Mouse (Mus musculus) hindbrain, embryonic 10.5 days (tissue): Measurements from ENCODE around the gene Cd99l2. TPM values are rescaled to one million over a fixed set of nuclear protein-coding genes. Genes with fewer than 3 reads are reported as not detected.

ENCODE experiments used
- DNase-seq: peaks from one replicate; pipeline ENCODE4 v3.0.0-alpha.2; 2017; ENCODE audit warnings: low spot score
- H3K27ac ChIP-seq: fragments of 300-500 bp; sonication (generic); 2 replicates; pipeline ENCODE4 v1.5.1; 2016; ENCODE audit warnings: mild to moderate bottlenecking, moderate library complexity
- H3K27me3 ChIP-seq: fragments of 300-500 bp; sonication (generic); 2 replicates; pipeline ENCODE4 v1.6.1; 2016; ENCODE audit warnings: mild to moderate bottlenecking; ENCODE audit not compliant: poor library complexity, insufficient read depth, severe bottlenecking
- H3K36me3 ChIP-seq: fragments of 300-500 bp; sonication (generic); 2 replicates; pipeline ENCODE4 v1.6.1; 2016; ENCODE audit warnings: mild to moderate bottlenecking, moderate library complexity
- H3K4me1 ChIP-seq: fragments of 300-500 bp; sonication (generic); replicated peaks from 2 replicates; pipeline ENCODE4 v1.6.1; 2016; ENCODE audit warnings: mild to moderate bottlenecking
- H3K4me3 ChIP-seq: fragments of 300-500 bp; sonication (generic); 2 replicates; pipeline ENCODE4 v1.5.1; 2016; ENCODE audit warnings: mild to moderate bottlenecking, moderate library complexity
- H3K9me3 ChIP-seq: fragments of 300-500 bp; sonication (generic); 2 replicates; pipeline ENCODE4 v1.6.1; 2016; ENCODE audit warnings: mild to moderate bottlenecking, moderate library complexity
- WGBS: fragments of 180-500 bp; shearing (Covaris S2); methylation state at CpG from one replicate; pipeline ENCODE4 v1.1.7; 2016; 5-methylcytosine and 5-hydroxymethylcytosine counted together
- polyA plus RNA-seq: library from polyadenylated mRNA; unstranded; fragments of >200 nt; fragmentation: Nextera tagmentation; extraction: Ambion mirVana; gene quantifications from 2 replicates; pipeline ENCODE4 v1.2.1, GENCODE M21; 2016

Cd99l2 gene
- 25.7 and 27.5 TPM in 2 replicates for polyA plus RNA-seq

GRCm38 (mm10) chrX:71492634-71493278 lies at the start of gene Cd99l2:
TSS of gene Cd99l2 (minus strand) at chrX:71492849.
- 15% methylated on average over 23 of the region's 23 CpGs for WGBS
- Histone ChIP-seq H3K4me1 (0 out of 2 replicates have a peak, but pooled peaks cover 2% of the 10 kb centered on the region), H3K36me3 (no peaks in the 10 kb centered on the region), H3K27ac (peak within 1 kb of the TSS; percentile 94), H3K9me3 (no peaks in the 10 kb centered on the region), H3K27me3 (peaks cover 6% of the 10 kb centered on the region; the same call in 1 of the 2 replicates), H3K4me3 (peak within 1 kb of the TSS; percentile 59)
- peak; percentile 84 for DNase-seq

- 0 out of 2 replicates have a peak, but pooled peaks cover 3% of the 10 kb centered on the region for H3K27me3 ChIP-seq
- H3K4me3 ChIP-seq, result no peak overlapping the region
- H3K9me3 ChIP-seq, result no peaks in the 10 kb centered on the region
- DNase-seq, result no peak
- WGBS, result 75% methylated on average over 7 of the region's 7 CpGs
- no peak overlapping the region for H3K27ac ChIP-seq
- no peaks in the 10 kb centered on the region for H3K36me3 ChIP-seq
- H3K4me1 ChIP-seq, result no peaks in the 10 kb centered on the region
These were observed 48.3 kb upstream of the Cd99l2 start for GRCm38 (mm10) chrX:71540821-71541510.

GRCm38 (mm10) chrX:71537791-71538190 lies 45.1 kb upstream of the Cd99l2 start:
- Histone ChIP-seq H3K36me3 (no peaks in the 10 kb centered on the region), H3K27ac (no peak overlapping the region), H3K4me3 (no peak overlapping the region), H3K27me3 (0 out of 2 replicates have a peak, but pooled peaks cover 3% of the 10 kb centered on the region), H3K4me1 (no peaks in the 10 kb centered on the region), H3K9me3 (no peaks in the 10 kb centered on the region)
- WGBS, result 75% methylated on average over 2 of the region's 2 CpGs
- no peak for DNase-seq

- no peak for DNase-seq
- Histone ChIP-seq H3K4me3 (no peak overlapping the region), H3K27ac (no peak overlapping the region), H3K4me1 (no peaks in the 10 kb centered on the region), H3K9me3 (no peaks in the 10 kb centered on the region), H3K36me3 (no peaks in the 10 kb centered on the region), H3K27me3 (0 out of 2 replicates have a peak, but pooled peaks cover 3% of the 10 kb centered on the region)
- 77% methylated on average over 5 of the region's 5 CpGs for WGBS
These were observed 41.5 kb upstream of the Cd99l2 start for GRCm38 (mm10) chrX:71534102-71534501.

GRCm38 (mm10) chrX:71532635-71533034 lies 40.0 kb upstream of the Cd99l2 start:
- H3K4me3 ChIP-seq, result no peak overlapping the region
- no peaks in the 10 kb centered on the region for H3K36me3 ChIP-seq
- H3K4me1 ChIP-seq, result 0 out of 2 replicates have a peak, but pooled peaks cover 4% of the 10 kb centered on the region
- 62% methylated on average over 3 of the region's 3 CpGs for WGBS
- H3K27me3 ChIP-seq, result no peaks in the 10 kb centered on the region
- no peaks in the 10 kb centered on the region for H3K9me3 ChIP-seq
- no peak overlapping the region for H3K27ac ChIP-seq
- DNase-seq, result no peak

- H3K9me3 ChIP-seq, result no peaks in the 10 kb centered on the region
- whole genome bisulfite sequencing, result 80% methylated on average over 6 of the region's 6 CpGs
- 0 out of 2 replicates have a peak, but pooled peaks cover 7% of the 10 kb centered on the region for H3K4me1 ChIP-seq
- no peak overlapping the region for H3K27ac ChIP-seq
- H3K4me3 ChIP-seq, result no peak overlapping the region
- no peaks in the 10 kb centered on the region for H3K27me3 ChIP-seq
- H3K36me3 ChIP-seq, result no peaks in the 10 kb centered on the region
- no peak for DNase-seq
These were observed 36.0 kb upstream of the Cd99l2 start for GRCm38 (mm10) chrX:71528646-71529045.

- no peak for DNase-seq
- H3K4me3 ChIP-seq, result no peak overlapping the region
- H3K36me3 ChIP-seq, result no peaks in the 10 kb centered on the region
- 0 out of 2 replicates have a peak, but pooled peaks cover 7% of the 10 kb centered on the region for H3K4me1 ChIP-seq
- 70% methylated on average over 3 of the region's 3 CpGs for WGBS
- no peaks in the 10 kb centered on the region for H3K9me3 ChIP-seq
- H3K27me3 ChIP-seq, result no peaks in the 10 kb centered on the region
- H3K27ac ChIP-seq, result no peak overlapping the region
These were observed 35.5 kb upstream of the Cd99l2 start for GRCm38 (mm10) chrX:71528150-71528549.

- Histone ChIP-seq H3K9me3 (no peaks in the 10 kb centered on the region), H3K4me3 (no peak overlapping the region), H3K27ac (no peak overlapping the region), H3K36me3 (no peaks in the 10 kb centered on the region), H3K27me3 (no peaks in the 10 kb centered on the region), H3K4me1 (0 out of 2 replicates have a peak, but pooled peaks cover 7% of the 10 kb centered on the region)
- WGBS, result 83% methylated on average over 1 of the region's 1 CpGs
- no peak for DNase-seq
These were observed 34.8 kb upstream of the Cd99l2 start for GRCm38 (mm10) chrX:71527461-71527860.

GRCm38 (mm10) chrX:71525593-71526299 lies 33.1 kb upstream of the Cd99l2 start:
- WGBS, result 83% methylated on average over 3 of the region's 3 CpGs
- Histone ChIP-seq H3K27me3 (no peaks in the 10 kb centered on the region), H3K36me3 (no peaks in the 10 kb centered on the region), H3K27ac (no peak overlapping the region), H3K4me3 (no peak overlapping the region), H3K4me1 (0 out of 2 replicates have a peak, but pooled peaks cover 7% of the 10 kb centered on the region), H3K9me3 (no peaks in the 10 kb centered on the region)
- no peak for DNase-seq

- no peak overlapping the region for H3K4me3 ChIP-seq
- WGBS, result 74% methylated on average over 2 of the region's 2 CpGs
- 0 out of 2 replicates have a peak, but pooled peaks cover 7% of the 10 kb centered on the region for H3K4me1 ChIP-seq
- no peaks in the 10 kb centered on the region for H3K27me3 ChIP-seq
- no peaks in the 10 kb centered on the region for H3K9me3 ChIP-seq
- no peaks in the 10 kb centered on the region for H3K36me3 ChIP-seq
- no peak for DNase-seq
- no peak overlapping the region for H3K27ac ChIP-seq
These were observed 31.7 kb upstream of the Cd99l2 start for GRCm38 (mm10) chrX:71524310-71524709.

- DNase-seq, result no peak
- 0 out of 2 replicates have a peak, but pooled peaks cover 5% of the 10 kb centered on the region for H3K4me1 ChIP-seq
- no peaks in the 10 kb centered on the region for H3K27me3 ChIP-seq
- H3K9me3 ChIP-seq, result no peaks in the 10 kb centered on the region
- no peak overlapping the region for H3K27ac ChIP-seq
- H3K4me3 ChIP-seq, result no peak overlapping the region
- H3K36me3 ChIP-seq, result no peaks in the 10 kb centered on the region
- WGBS, result 92% methylated on average over 3 of the region's 3 CpGs
These were observed 30.2 kb upstream of the Cd99l2 start for GRCm38 (mm10) chrX:71522889-71523288.

- no peak overlapping the region for H3K4me3 ChIP-seq
- no peaks in the 10 kb centered on the region for H3K4me1 ChIP-seq
- no peak for DNase-seq
- 79% methylated on average over 4 of the region's 4 CpGs for WGBS
- no peak overlapping the region for H3K27ac ChIP-seq
- no peaks in the 10 kb centered on the region for H3K27me3 ChIP-seq
- H3K9me3 ChIP-seq, result no peaks in the 10 kb centered on the region
- H3K36me3 ChIP-seq, result no peaks in the 10 kb centered on the region
These were observed 26.6 kb upstream of the Cd99l2 start for GRCm38 (mm10) chrX:71519252-71519651.
